Mouse (Mus musculus): Measurements from ENCODE around the gene Vstm2l. TPM values are rescaled to one million over a fixed set of nuclear protein-coding genes. Genes with fewer than 3 reads are reported as not detected.
A peak's percentile ranks its signal among the peaks of the same experiment; 100 is the strongest.

Gene Vstm2l
- 7.5 and 11.0 TPM in 2 replicates for polyA plus RNA-seq (2014; fragmentation: Nextera tagmentation; extraction: Ambion mirVana)

DNA sequence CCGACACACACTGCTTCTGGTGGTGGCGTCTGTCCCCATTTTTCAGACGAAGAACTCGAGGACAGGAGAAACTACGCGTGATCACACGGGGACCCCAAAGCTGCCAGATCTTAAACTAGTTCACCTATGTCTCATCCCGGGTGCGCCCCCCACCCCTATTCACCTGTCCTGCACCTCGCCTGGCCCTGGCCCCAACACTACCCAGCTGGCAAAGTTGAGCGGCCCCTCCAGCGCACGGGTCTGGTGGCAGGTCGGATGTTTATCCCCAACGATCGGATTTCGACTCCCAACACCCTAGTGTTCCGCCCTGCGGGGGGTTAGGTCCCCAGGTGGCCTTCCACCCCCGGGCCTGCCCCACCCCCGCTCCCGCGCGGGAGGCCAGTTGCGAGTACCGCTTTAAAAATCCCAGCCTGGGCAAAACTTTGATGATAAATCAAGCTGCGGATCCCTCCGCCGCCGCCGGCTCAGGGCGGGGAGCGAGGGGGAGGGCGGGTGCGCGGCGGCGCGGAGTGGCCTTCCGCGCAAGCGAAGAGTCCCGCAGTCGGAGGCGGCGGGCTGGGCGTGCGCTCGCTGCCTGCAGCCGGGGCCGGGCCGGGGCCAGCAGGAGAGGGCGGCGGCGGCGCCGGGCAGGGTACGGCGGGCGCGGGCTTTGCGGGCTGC lies at the start of gene Vstm2l:
Gene Vstm2l (plus strand): TSS at position 549 of the 660 bp plus-strand sequence.
- peak; percentile 60; the same call in 1 of the 2 replicates for ATAC-seq (ENCODE audit: insufficient read depth, low FRiP score, low TSS enrichment)
- Histone ChIP-seq H3K9ac (ENCODE audit: low read length) (peak within 1 kb of the TSS; percentile 58), H3K36me3 (ENCODE audit: control insufficient read depth, insufficient read depth, low read length) (no peaks in the 10 kb centered on the region), H3K9me3 (ENCODE audit: control insufficient read depth, low read length) (no peaks in the 10 kb centered on the region), H3K27ac (ENCODE audit: low read depth, low read length) (peak within 1 kb of the TSS; percentile 42; the same call in 1 of the 2 replicates), H3K4me3 (ENCODE audit: low read depth, low read length) (peak within 1 kb of the TSS; percentile 49), H3K4me1 (ENCODE audit: control insufficient read depth, insufficient read depth, low read length) (peaks cover 3% of the 10 kb centered on the region), H3K27me3 (ENCODE audit: control insufficient read depth, insufficient read depth, low read length) (peaks cover 36% of the 10 kb centered on the region), H3K4me2 (ENCODE audit: low read depth) (peak within 1 kb of the TSS; percentile 51)
- peak; percentile 71 for DNase-seq (ENCODE audit: low spot score)
- 3% methylated on average over 50 of the region's 62 CpGs for WGBS

DNA sequence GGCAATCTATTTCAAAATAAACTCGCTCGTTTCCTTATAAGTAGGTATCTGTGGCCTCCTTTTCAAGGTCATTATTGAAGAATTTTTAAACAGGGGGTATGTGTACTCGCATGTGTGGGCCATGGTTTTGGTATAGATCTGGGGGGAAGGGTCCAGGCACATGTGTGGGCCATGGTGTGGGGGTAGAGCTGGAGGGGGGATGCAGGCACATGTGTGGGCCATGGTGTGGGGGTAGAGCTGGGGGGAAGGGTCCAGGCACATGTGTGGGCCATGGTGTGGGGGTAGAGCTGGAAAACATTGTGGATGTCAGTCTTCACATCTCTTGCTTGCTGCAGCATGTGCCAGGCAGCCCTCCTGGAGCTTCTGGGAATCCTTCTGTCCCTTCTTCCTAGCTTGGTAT lies 47.3 kb upstream of the Vstm2l start:
- WGBS = 91% methylated on average over 3 of the region's 3 CpGs
- Histone ChIP-seq H3K9me3 (ENCODE audit: control insufficient read depth, low read length) (no peaks in the 10 kb centered on the region), H3K4me1 (ENCODE audit: control insufficient read depth, insufficient read depth, low read length) (no peaks in the 10 kb centered on the region), H3K4me2 (ENCODE audit: low read depth) (no peak overlapping the region), H3K27me3 (ENCODE audit: control insufficient read depth, insufficient read depth, low read length) (no peaks in the 10 kb centered on the region), H3K9ac (ENCODE audit: low read length) (no peak overlapping the region), H3K4me3 (ENCODE audit: low read depth, low read length) (no peak overlapping the region), H3K27ac (ENCODE audit: low read depth, low read length) (no peak overlapping the region), H3K36me3 (ENCODE audit: control insufficient read depth, insufficient read depth, low read length) (no peaks in the 10 kb centered on the region)
- DNase-seq (ENCODE audit: low spot score) (no peak), ATAC-seq (ENCODE audit: insufficient read depth, low FRiP score, low TSS enrichment) (no peak)

- Histone ChIP-seq H3K4me2 (ENCODE audit: low read depth) (no peak overlapping the region), H3K27me3 (ENCODE audit: control insufficient read depth, insufficient read depth, low read length) (no peaks in the 10 kb centered on the region), H3K36me3 (ENCODE audit: control insufficient read depth, insufficient read depth, low read length) (no peaks in the 10 kb centered on the region), H3K27ac (ENCODE audit: low read depth, low read length) (no peak overlapping the region), H3K4me3 (ENCODE audit: low read depth, low read length) (no peak overlapping the region), H3K9me3 (ENCODE audit: control insufficient read depth, low read length) (no peaks in the 10 kb centered on the region), H3K9ac (ENCODE audit: low read length) (no peak overlapping the region), H3K4me1 (ENCODE audit: control insufficient read depth, insufficient read depth, low read length) (no peaks in the 10 kb centered on the region)
- ATAC-seq (ENCODE audit: insufficient read depth, low FRiP score, low TSS enrichment) = no peak
- 90% methylated on average over 6 of the region's 6 CpGs for WGBS
- no peak for DNase-seq (ENCODE audit: low spot score)
Measured at GRCm38 (mm10) chr2:157870247-157870646, 44.2 kb upstream of the Vstm2l start.

DNA sequence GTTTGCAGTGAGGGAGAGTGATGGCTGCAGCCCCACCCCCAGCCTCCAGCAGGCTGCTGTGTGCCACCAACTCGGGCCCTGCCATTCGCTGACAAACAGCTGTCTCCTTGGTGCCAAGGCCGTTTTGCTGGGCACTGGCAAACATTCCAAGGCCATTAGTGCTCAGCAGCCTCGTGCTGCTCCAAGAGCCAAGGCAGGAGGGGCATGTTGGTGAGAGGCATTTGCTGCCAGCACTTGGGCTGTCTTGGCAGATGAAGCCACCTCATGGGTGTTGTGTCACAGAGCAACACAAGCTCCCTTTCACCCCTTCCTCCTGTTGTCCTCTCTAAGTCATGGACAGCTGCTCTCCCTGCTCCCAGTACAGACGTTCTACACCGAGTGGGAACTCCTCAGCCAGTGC lies 41.2 kb upstream of the Vstm2l start:
- H3K4me1 ChIP-seq (ENCODE audit: control insufficient read depth, insufficient read depth, low read length) = no peaks in the 10 kb centered on the region
- WGBS = 86% methylated on average over 6 of the region's 6 CpGs
- H3K9me3 ChIP-seq (ENCODE audit: control insufficient read depth, low read length) = no peaks in the 10 kb centered on the region
- H3K27ac ChIP-seq (ENCODE audit: low read depth, low read length) = no peak overlapping the region
- H3K36me3 ChIP-seq (ENCODE audit: control insufficient read depth, insufficient read depth, low read length) = no peaks in the 10 kb centered on the region
- no peaks in the 10 kb centered on the region for H3K27me3 ChIP-seq (ENCODE audit: control insufficient read depth, insufficient read depth, low read length)
- no peak overlapping the region for H3K4me2 ChIP-seq (ENCODE audit: low read depth)
- no peak overlapping the region for H3K9ac ChIP-seq (ENCODE audit: low read length)
- H3K4me3 ChIP-seq (ENCODE audit: low read depth, low read length) = no peak overlapping the region
- DNase-seq (ENCODE audit: low spot score) (no peak), ATAC-seq (ENCODE audit: insufficient read depth, low FRiP score, low TSS enrichment) (no peak)

GRCm38 (mm10) chr2:157873691-157874090 lies 40.8 kb upstream of the Vstm2l start:
- H3K27me3 ChIP-seq (ENCODE audit: control insufficient read depth, insufficient read depth, low read length) = no peaks in the 10 kb centered on the region
- no peaks in the 10 kb centered on the region for H3K36me3 ChIP-seq (ENCODE audit: control insufficient read depth, insufficient read depth, low read length)
- 82% methylated on average over 1 of the region's 1 CpGs for WGBS

GRCm38 (mm10) chr2:157875111-157875510 lies 39.3 kb upstream of the Vstm2l start:
- Histone ChIP-seq H3K27me3 (ENCODE audit: control insufficient read depth, insufficient read depth, low read length) (no peaks in the 10 kb centered on the region), H3K9me3 (ENCODE audit: control insufficient read depth, low read length) (no peaks in the 10 kb centered on the region), H3K27ac (ENCODE audit: low read depth, low read length) (no peak overlapping the region), H3K4me2 (ENCODE audit: low read depth) (no peak overlapping the region), H3K36me3 (ENCODE audit: control insufficient read depth, insufficient read depth, low read length) (no peaks in the 10 kb centered on the region), H3K9ac (ENCODE audit: low read length) (no peak overlapping the region), H3K4me3 (ENCODE audit: low read depth, low read length) (no peak overlapping the region), H3K4me1 (ENCODE audit: control insufficient read depth, insufficient read depth, low read length) (no peaks in the 10 kb centered on the region)
- DNase-seq (ENCODE audit: low spot score) (no peak), ATAC-seq (ENCODE audit: insufficient read depth, low FRiP score, low TSS enrichment) (no peak)
- WGBS = 76% methylated on average over 8 of the region's 8 CpGs

More at GRCm38 (mm10) chr2:157873691-157874090, 40.8 kb upstream of the Vstm2l start:
- DNase-seq (ENCODE audit: low spot score) = no peak
- no peaks in the 10 kb centered on the region for H3K9me3 ChIP-seq (ENCODE audit: control insufficient read depth, low read length)
- no peak overlapping the region for H3K4me2 ChIP-seq (ENCODE audit: low read depth)
- no peak overlapping the region for H3K9ac ChIP-seq (ENCODE audit: low read length)
- ATAC-seq (ENCODE audit: insufficient read depth, low FRiP score, low TSS enrichment) = no peak
- H3K4me3 ChIP-seq (ENCODE audit: low read depth, low read length) = no peak overlapping the region
- no peak overlapping the region for H3K27ac ChIP-seq (ENCODE audit: low read depth, low read length)
- no peaks in the 10 kb centered on the region for H3K4me1 ChIP-seq (ENCODE audit: control insufficient read depth, insufficient read depth, low read length)

DNA sequence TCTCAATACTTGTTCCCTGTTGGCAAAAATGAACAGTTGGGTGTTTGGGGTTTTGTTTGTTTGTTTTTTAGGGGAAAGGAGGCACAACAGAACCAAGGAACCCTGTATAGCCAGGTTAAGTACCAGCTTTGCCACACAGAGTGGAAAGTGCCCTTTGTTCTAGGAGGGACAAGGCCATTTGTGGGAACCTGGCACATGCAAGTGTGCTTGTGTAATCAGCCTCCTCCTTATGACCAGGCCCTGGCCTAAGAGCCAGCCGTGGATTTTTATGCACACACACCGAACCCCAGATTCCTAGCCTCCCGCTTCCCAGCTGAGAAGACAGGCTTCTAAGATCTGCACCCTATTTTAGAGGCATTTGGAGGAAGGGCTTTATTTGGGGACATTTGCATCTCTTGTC lies 37.1 kb upstream of the Vstm2l start:
- no peaks in the 10 kb centered on the region for H3K27me3 ChIP-seq (ENCODE audit: control insufficient read depth, insufficient read depth, low read length)
- DNase-seq (ENCODE audit: low spot score) (no peak), ATAC-seq (ENCODE audit: insufficient read depth, low FRiP score, low TSS enrichment) (no peak)
- no peak overlapping the region for H3K9ac ChIP-seq (ENCODE audit: low read length)
- H3K4me3 ChIP-seq (ENCODE audit: low read depth, low read length) = no peak overlapping the region
- WGBS = 93% methylated on average over 3 of the region's 3 CpGs
- no peak overlapping the region for H3K4me2 ChIP-seq (ENCODE audit: low read depth)
- H3K4me1 ChIP-seq (ENCODE audit: control insufficient read depth, insufficient read depth, low read length) = peaks cover 13% of the 10 kb centered on the region; the same call in 1 of the 2 replicates
- H3K27ac ChIP-seq (ENCODE audit: low read depth, low read length) = no peak overlapping the region
- H3K36me3 ChIP-seq (ENCODE audit: control insufficient read depth, insufficient read depth, low read length) = no peaks in the 10 kb centered on the region
- H3K9me3 ChIP-seq (ENCODE audit: control insufficient read depth, low read length) = no peaks in the 10 kb centered on the region

- Histone ChIP-seq H3K4me2 (ENCODE audit: low read depth) (no peak overlapping the region), H3K27me3 (ENCODE audit: control insufficient read depth, insufficient read depth, low read length) (no peaks in the 10 kb centered on the region), H3K4me3 (ENCODE audit: low read depth, low read length) (no peak overlapping the region), H3K9ac (ENCODE audit: low read length) (no peak overlapping the region), H3K4me1 (ENCODE audit: control insufficient read depth, insufficient read depth, low read length) (peaks cover 13% of the 10 kb centered on the region; the same call in 1 of the 2 replicates), H3K36me3 (ENCODE audit: control insufficient read depth, insufficient read depth, low read length) (no peaks in the 10 kb centered on the region), H3K9me3 (ENCODE audit: control insufficient read depth, low read length) (no peaks in the 10 kb centered on the region), H3K27ac (ENCODE audit: low read depth, low read length) (no peak overlapping the region)
- 75% methylated on average over 5 of the region's 5 CpGs for WGBS
- no peak for ATAC-seq (ENCODE audit: insufficient read depth, low FRiP score, low TSS enrichment)
- no peak for DNase-seq (ENCODE audit: low spot score)
Measured at GRCm38 (mm10) chr2:157877967-157878366, 36.5 kb upstream of the Vstm2l start.

DNA sequence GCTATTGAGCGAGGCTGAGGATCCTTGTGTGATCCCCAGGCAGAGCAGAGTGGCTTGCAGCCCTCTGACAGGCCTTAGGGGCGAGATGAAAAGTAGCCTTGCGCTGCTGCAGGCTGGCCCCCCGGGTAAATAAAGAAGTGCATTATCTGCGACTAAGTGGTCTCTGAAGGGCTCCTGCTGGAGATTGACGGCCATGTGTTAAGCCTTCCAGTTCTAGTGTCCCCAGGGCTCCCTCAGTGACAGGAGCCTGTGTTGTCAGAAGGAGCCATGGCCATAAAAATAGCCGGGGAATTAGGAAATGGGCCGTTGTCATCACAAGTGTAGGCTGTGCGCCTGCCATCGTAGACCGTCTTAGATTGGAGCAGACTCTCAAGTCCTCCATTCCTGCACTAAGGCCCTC lies 32.5 kb upstream of the Vstm2l start:
- Histone ChIP-seq H3K36me3 (ENCODE audit: control insufficient read depth, insufficient read depth, low read length) (no peaks in the 10 kb centered on the region; the same call in 1 of the 2 replicates), H3K9ac (ENCODE audit: low read length) (no peak overlapping the region), H3K27me3 (ENCODE audit: control insufficient read depth, insufficient read depth, low read length) (no peaks in the 10 kb centered on the region), H3K4me1 (ENCODE audit: control insufficient read depth, insufficient read depth, low read length) (peaks cover 24% of the 10 kb centered on the region), H3K27ac (ENCODE audit: low read depth, low read length) (peak overlapping the region; percentile 55), H3K4me2 (ENCODE audit: low read depth) (no peak overlapping the region), H3K9me3 (ENCODE audit: control insufficient read depth, low read length) (no peaks in the 10 kb centered on the region), H3K4me3 (ENCODE audit: low read depth, low read length) (no peak overlapping the region)
- ATAC-seq (ENCODE audit: insufficient read depth, low FRiP score, low TSS enrichment) (0 out of 2 replicates have a peak, but pooled peaks have one; percentile 41), DNase-seq (ENCODE audit: low spot score) (peak; percentile 36)
- WGBS = 17% methylated on average over 11 of the region's 11 CpGs

Measured in neural tube, embryonic 11.5 days (tissue).